Mouse (Mus musculus) myocyte (in vitro differentiated cells): ENCODE results near the gene Alpk3.
A peak's percentile ranks its signal among the peaks of the same experiment; 100 is the strongest.

Experiments
- MAX ChIP-seq: IDR thresholded peaks from one replicate; pipeline ENCODE4 v1.6.1; 2011; ENCODE audit warnings: low read depth, mild to moderate bottlenecking, control low read depth
- POLR2A ChIP-seq: IDR thresholded peaks from one replicate; pipeline ENCODE4 v1.6.1; 2011; ENCODE audit warnings: low read depth, mild to moderate bottlenecking, control low read depth, moderate library complexity; ENCODE audit not compliant: insufficient read length
- REST ChIP-seq: IDR thresholded peaks from one replicate; pipeline ENCODE4 v1.6.1; 2011; ENCODE audit warnings: mild to moderate bottlenecking, control low read depth, moderate library complexity; ENCODE audit not compliant: insufficient read depth, insufficient read length
- TCF12 ChIP-seq: IDR thresholded peaks from one replicate; pipeline ENCODE4 v1.6.1; 2011; ENCODE audit warnings: mild to moderate bottlenecking, control low read depth; ENCODE audit not compliant: poor library complexity, insufficient read depth, severe bottlenecking
- USF1 ChIP-seq: IDR thresholded peaks from one replicate; pipeline ENCODE4 v1.6.1; 2011; ENCODE audit warnings: low read depth, mild to moderate bottlenecking, control low read depth, moderate library complexity

DNA sequence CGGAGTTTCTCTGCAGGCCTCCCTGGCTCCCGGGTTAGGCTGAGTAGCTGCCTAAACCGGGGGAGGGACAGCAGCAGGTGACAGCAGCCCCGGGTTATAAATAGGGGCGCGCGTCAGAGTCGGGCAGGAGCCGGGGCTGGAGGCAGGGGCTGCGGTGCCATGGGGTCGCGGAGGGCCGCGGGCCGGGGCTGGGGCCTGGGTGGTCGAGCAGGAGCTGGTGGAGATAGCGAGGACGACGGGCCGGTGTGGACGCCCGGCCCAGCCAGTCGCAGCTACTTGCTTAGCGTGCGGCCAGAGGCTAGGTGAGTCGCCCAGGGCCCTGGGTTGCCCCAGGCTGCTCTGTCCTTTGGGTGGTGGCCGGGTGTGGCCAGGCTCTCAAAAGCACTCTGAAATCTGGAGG is at the start of gene Alpk3:
- TF ChIP-seq MAX (no peak), POLR2A (peak; percentile 51), USF1 (no peak), REST (no peak), TCF12 (no peak)
